Mouse (Mus musculus) kidney, adult 9 months (tissue): Measurements from ENCODE around the gene Fam198a.

ENCODE experiments used
- DNase-seq: peaks from one replicate; pipeline ENCODE4 v3.0.0; 2022

Gene Fam198a

DNA sequence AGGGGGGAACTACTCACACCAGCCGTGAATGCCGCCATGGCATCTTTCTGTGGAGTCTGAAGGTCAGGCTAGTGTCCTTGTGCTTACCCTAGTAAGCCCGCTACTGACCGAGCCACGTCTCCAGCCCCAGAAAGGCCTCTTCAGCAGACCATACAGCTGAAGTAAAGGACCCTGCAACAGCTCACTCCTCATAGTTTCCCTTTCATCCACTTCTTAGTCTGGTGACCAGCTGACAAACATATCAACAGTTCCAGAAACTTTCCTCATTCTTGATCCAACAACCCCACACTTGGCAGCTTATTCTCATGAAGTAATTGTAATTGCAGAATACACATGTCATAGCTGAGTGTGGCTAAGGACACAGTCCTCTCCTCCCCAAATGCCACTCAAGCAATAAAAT is 73.1 kb downstream of the Fam198a start:
- no peak for DNase-seq

DNA sequence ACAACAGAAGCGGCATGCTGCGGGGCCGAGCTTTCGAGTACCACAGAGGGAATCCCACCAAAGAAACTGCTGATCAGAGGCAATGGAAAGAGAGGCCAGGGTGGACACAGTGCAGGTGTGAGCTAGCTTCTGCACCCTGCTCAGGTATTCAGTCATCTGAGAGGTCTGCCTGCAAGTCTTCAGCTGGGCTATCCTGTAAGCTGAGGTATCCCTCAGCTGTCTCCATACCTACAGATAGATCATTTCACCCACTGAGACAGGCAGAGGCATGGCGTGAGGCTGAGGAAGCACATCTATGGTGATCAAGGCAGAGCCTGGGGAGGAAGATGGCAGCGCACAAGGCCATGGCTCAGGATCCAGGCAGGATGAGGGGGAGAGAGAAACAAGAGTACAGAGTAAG is 73.6 kb downstream of the Fam198a start:
- no peak for DNase-seq

DNA sequence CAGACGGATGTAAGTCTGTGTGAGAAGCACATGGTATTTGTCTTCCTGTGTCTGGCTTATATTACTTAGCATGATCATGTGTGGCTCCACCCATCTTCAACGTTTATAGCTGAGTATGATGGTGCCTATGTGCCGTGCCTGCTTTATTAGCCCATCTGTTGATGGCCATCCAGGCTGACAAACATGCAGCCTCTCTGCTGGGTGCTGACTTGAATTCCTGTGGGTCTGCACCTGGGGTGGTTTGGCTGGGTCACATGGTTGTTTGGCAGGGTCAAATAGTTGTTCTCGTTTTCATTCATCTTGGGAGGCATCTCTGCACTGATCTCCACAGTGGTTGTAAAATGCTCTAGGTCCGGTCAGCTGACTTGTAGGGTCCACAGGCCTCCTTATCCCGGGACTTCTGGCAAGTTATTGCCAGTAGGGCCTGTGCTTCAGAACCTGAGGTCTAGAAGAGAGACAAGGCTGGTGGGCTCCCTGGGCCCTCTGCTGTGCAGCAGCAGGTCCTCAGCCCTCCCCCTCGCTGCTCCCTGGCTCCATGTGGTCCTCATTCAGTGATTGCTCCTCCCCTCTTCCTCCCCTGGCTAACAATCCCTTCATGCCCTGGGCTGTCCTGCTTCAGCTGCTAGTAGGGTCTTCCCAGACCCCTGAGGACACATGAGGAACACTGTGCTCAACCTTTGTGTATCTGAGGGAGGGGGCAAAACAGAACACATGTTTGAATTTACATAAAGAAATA is 75.2 kb downstream of the Fam198a start:
- DNase-seq: no peak

DNA sequence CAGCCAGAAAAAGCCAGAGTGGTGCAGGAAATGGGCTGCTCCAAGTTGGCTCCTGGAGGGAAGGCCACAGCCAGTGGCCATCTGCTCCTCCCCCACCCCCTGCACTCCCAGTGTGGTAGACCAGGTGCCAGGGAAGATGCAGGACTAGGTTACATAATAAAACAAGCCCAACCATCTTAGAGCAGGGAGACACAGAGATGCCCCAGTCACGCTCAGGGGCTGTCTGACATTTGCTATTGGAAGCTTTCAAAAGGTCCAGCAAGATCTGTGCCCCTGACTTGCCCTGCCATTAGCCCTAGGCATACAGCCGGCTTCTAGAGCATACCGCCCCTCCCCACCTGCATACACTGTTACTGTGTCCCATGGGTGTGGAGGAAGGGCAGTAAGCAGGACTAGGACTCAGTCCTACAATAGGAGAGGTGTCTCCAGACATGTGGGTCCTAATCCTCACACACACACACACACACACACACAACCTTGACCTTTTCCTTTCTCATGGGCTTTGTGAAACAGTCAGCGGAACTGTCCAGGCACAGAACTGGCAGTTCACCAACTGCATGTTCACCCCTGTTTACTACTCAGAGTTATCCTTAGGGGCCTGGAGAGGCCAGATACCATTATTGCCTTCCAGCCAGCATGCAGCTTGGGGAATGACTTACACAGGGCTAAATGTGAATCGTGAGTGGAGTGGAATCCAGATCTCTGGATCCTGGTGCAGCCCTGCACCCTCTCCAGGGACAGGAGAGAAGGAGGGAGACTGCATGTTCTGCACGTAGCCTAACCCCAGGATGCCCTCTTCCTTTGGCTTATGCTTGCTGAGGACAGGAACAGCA is 76.5 kb downstream of the Fam198a start:
- peak; percentile 62 for DNase-seq

DNA sequence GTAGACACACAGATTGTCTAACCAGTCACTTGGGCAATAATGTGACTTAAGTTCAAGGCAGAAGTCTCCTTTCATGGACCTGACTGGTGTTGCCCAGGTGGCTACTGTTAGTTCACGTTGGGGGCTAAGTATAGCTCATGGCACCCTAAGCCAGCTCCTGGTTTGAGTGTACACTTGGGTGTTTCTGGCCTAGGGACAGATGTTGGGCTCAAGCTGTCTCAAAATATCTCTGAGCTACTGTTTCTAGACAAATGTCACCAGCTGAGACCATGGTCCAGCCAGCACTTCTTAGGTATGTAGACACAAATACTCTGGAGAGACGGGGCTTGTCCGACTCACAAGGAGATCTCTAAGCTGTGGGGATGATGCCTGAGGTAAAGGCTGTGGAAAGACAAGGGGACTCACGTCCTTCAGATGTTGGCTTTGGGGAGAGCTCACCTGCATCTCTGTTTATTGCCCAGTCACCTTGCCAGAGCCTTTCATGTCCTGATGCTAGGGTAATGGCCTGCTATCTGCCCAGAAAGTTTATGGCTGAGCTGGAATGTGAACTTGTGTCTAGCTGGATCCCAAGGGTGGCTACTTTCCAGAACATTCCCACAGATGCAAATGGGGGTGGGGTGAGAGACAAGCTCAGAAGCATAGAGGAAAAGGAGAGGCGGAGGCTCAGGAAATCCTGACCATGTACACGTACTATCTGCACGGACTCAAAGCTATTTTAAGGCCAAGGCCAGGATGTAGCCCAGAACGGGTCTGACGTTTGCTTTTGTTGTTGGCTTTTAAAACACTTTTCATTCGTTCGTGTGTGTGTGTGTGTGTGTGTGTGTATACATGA is 77.3 kb downstream of the Fam198a start:
- peak; percentile 84 for DNase-seq

DNA sequence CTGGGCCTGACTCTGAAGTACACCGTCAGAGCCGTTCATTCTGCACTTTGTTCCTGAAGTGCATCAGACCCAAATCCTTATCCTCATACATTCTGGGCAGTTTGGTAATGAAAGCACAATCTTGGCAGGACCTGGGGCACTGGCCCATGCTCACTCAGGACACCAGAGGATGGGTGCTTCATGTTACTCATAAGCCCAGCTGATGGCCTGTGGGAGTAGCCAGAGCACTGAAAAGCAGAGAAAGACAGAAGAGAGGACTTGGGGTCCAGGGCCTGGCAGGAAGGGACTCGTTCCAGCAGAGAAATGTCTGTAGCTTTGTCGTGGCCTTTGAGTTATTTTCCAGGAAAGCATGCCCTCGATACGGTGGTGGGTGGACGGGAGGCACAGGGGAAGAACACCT is 79.0 kb downstream of the Fam198a start:
- no peak for DNase-seq
